Mouse (Mus musculus) CH12.LX (cell line): ENCODE measurements around the gene Stard5. TPM values are rescaled to one million over a fixed set of nuclear protein-coding genes. Genes with fewer than 3 reads are reported as not detected.

Experiments
- DNase-seq: peaks from one replicate; pipeline ENCODE4 v3.0.0-alpha.2; 2013; ENCODE audit errors: extremely low read depth
- H3K27ac ChIP-seq: 2 replicates; pipeline ENCODE4 v1.5.1; 2012; ENCODE audit warnings: low read depth, mild to moderate bottlenecking, control low read depth, moderate library complexity; ENCODE audit not compliant: insufficient read depth
- H3K27me3 ChIP-seq: replicated peaks from 2 replicates; pipeline ENCODE3; 2012; ENCODE audit warnings: inconsistent platforms
- H3K36me3 ChIP-seq, 2 experiments: replicated peaks in 1 of 2; 2 replicates each; pipeline versions ENCODE3 to v1.6.1; 2012; ENCODE audit warnings: inconsistent platforms in 1 of 2, low read length in 1 of 2, mild to moderate bottlenecking in 1 of 2, mixed read lengths in 1 of 2, moderate library complexity in 1 of 2; ENCODE audit not compliant: control insufficient read depth in 1 of 2, insufficient read depth in 1 of 2
- H3K4me1 ChIP-seq, 2 experiments: 2 replicates each; pipeline ENCODE4 v1.6.1; 2012; ENCODE audit warnings: inconsistent platforms in 1 of 2, moderate library complexity in 1 of 2; ENCODE audit not compliant: insufficient read depth in 2 of 2, control insufficient read depth in 1 of 2
- H3K4me2 ChIP-seq: 2 replicates; pipeline ENCODE4 v1.6.1; 2012; ENCODE audit warnings: low read depth, mild to moderate bottlenecking, control low read depth; ENCODE audit not compliant: poor library complexity, insufficient read depth, severe bottlenecking
- H3K4me3 ChIP-seq, 3 experiments: fragments of 150-350 bp in 1 of 3; sonication (generic) in 1 of 3; replicated peaks in 1 of 3; 2 replicates each; pipeline versions ENCODE3 to v1.5.1; 2011 to 2012; ENCODE audit warnings: low read depth in 2 of 3, low read length in 2 of 3, mild to moderate bottlenecking in 2 of 3, moderate library complexity in 2 of 3, control low read depth in 1 of 3, improper control_type of control experiment in 1 of 3, inconsistent platforms in 1 of 3, mixed read lengths in 1 of 3; ENCODE audit not compliant: poor library complexity in 1 of 3
- H3K79me2 ChIP-seq: replicated peaks from 2 replicates; pipeline ENCODE4 v1.6.1; 2012; ENCODE audit warnings: mild to moderate bottlenecking, moderate library complexity; ENCODE audit not compliant: control insufficient read depth, poor library complexity, insufficient read depth, severe bottlenecking; ENCODE audit errors: extremely low read depth
- H3K9ac ChIP-seq: 2 replicates; pipeline ENCODE4 v1.6.1; 2012; ENCODE audit warnings: low read depth, mild to moderate bottlenecking, control low read depth, moderate library complexity; ENCODE audit not compliant: insufficient read depth
- H3K9me3 ChIP-seq: replicated peaks from 2 replicates; pipeline ENCODE3; 2012; ENCODE audit warnings: low read length, inconsistent platforms, mixed read lengths
- BHLHE40 ChIP-seq: IDR thresholded peaks from 2 replicates; pipeline ENCODE4 v1.6.1; 2011; ENCODE audit warnings: mild to moderate bottlenecking, low read depth, low read length, improper control_type of control experiment
- CHD1 ChIP-seq: IDR thresholded peaks from 2 replicates; pipeline ENCODE4 v1.6.1; 2012; ENCODE audit warnings: low read depth, low read length, improper control_type of control experiment, inconsistent platforms
- CHD2 ChIP-seq: IDR thresholded peaks from 2 replicates; pipeline ENCODE4 v1.6.1; 2011; ENCODE audit warnings: low read length, improper control_type of control experiment
- CTCF ChIP-seq, 2 experiments: IDR thresholded peaks in 1 of 2; conservative IDR thresholded peaks in 1 of 2; 2 replicates each; pipeline ENCODE4 v1.5.1; 2011 to 2012; ENCODE audit warnings: low read depth in 2 of 2, low read length in 2 of 2, improper control_type of control experiment in 1 of 2, inconsistent platforms in 1 of 2, mild to moderate bottlenecking in 1 of 2, moderate library complexity in 1 of 2
- E2F4 ChIP-seq: IDR thresholded peaks from 2 replicates; pipeline ENCODE4 v1.6.1; 2011; ENCODE audit warnings: low read depth, low read length, improper control_type of control experiment; ENCODE audit not compliant: insufficient replicate concordance
- EP300 ChIP-seq: IDR thresholded peaks from 2 replicates; pipeline ENCODE4 v1.6.1; 2011; ENCODE audit warnings: low read length, improper control_type of control experiment
- ETS1 ChIP-seq: conservative IDR thresholded peaks from 2 replicates; pipeline ENCODE4 v1.6.1; 2012; ENCODE audit warnings: low read depth, mild to moderate bottlenecking, inconsistent platforms, low read length, improper control_type of control experiment, moderate library complexity
- GABPA ChIP-seq: IDR thresholded peaks from 2 replicates; pipeline ENCODE4 v1.6.1; 2012; ENCODE audit warnings: low read depth, low read length, improper control_type of control experiment, inconsistent platforms; ENCODE audit not compliant: insufficient replicate concordance
- HCFC1 ChIP-seq: IDR thresholded peaks from 2 replicates; pipeline ENCODE4 v1.6.1; 2012; ENCODE audit warnings: low read depth, mild to moderate bottlenecking, inconsistent platforms, low read length, improper control_type of control experiment
- IRF4 ChIP-seq: IDR thresholded peaks from 2 replicates; pipeline ENCODE4 v1.6.1; 2014; ENCODE audit warnings: low read depth, mild to moderate bottlenecking, inconsistent platforms, low read length, improper control_type of control experiment
- JUN ChIP-seq: IDR thresholded peaks from 2 replicates; pipeline ENCODE4 v1.6.1; 2011; ENCODE audit warnings: low read depth, mild to moderate bottlenecking, low read length, improper control_type of control experiment, moderate library complexity; ENCODE audit not compliant: insufficient read depth
- JUND ChIP-seq: conservative IDR thresholded peaks from 2 replicates; pipeline ENCODE4 v1.6.1; 2011; ENCODE audit warnings: low read depth, low read length, improper control_type of control experiment
- KAT2A ChIP-seq: IDR thresholded peaks from 2 replicates; pipeline ENCODE4 v1.6.1; 2012; ENCODE audit warnings: low read length, improper control_type of control experiment, inconsistent platforms; ENCODE audit not compliant: insufficient replicate concordance
- MAFK ChIP-seq: IDR thresholded peaks from 2 replicates; pipeline ENCODE4 v1.6.1; 2011; ENCODE audit warnings: low read length, improper control_type of control experiment; ENCODE audit not compliant: insufficient replicate concordance
- MAX ChIP-seq: IDR thresholded peaks from 2 replicates; pipeline ENCODE4 v1.6.1; 2011; ENCODE audit warnings: low read length, improper control_type of control experiment
- MAZ ChIP-seq: IDR thresholded peaks from 2 replicates; pipeline ENCODE4 v1.6.1; 2012; ENCODE audit warnings: low read depth, mild to moderate bottlenecking, inconsistent platforms, low read length, improper control_type of control experiment, moderate library complexity
- MXI1 ChIP-seq: IDR thresholded peaks from 2 replicates; pipeline ENCODE4 v1.6.1; 2011; ENCODE audit warnings: mild to moderate bottlenecking, low read depth, low read length, improper control_type of control experiment
- MYC ChIP-seq: IDR thresholded peaks from 2 replicates; pipeline ENCODE4 v1.6.1; 2011; ENCODE audit warnings: low read depth, mild to moderate bottlenecking, improper control_type of control experiment, low read length
- NELFE ChIP-seq: IDR thresholded peaks from 2 replicates; pipeline ENCODE4 v1.6.1; 2011; ENCODE audit warnings: low read depth, low read length, improper control_type of control experiment
- NRF1 ChIP-seq: IDR thresholded peaks from 2 replicates; pipeline ENCODE4 v1.6.1; 2014; ENCODE audit warnings: low read depth, mild to moderate bottlenecking, inconsistent platforms, low read length, improper control_type of control experiment, moderate library complexity
- PAX5 ChIP-seq: IDR thresholded peaks from 2 replicates; pipeline ENCODE4 v1.6.1; 2012; ENCODE audit warnings: low read length, inconsistent platforms, mixed read lengths
- POLR2A ChIP-seq: IDR thresholded peaks from 2 replicates; pipeline ENCODE4 v1.6.1; 2011; ENCODE audit warnings: low read depth, mild to moderate bottlenecking, improper control_type of control experiment, low read length
- POLR2AphosphoS2 ChIP-seq: IDR thresholded peaks from 2 replicates; pipeline ENCODE4 v1.6.1; 2011; ENCODE audit warnings: low read depth, low read length, improper control_type of control experiment
- RAD21 ChIP-seq: IDR thresholded peaks from 2 replicates; pipeline ENCODE4 v1.6.1; 2011; ENCODE audit warnings: low read depth, mild to moderate bottlenecking, low read length, improper control_type of control experiment, moderate library complexity
- SIN3A ChIP-seq: IDR thresholded peaks from 2 replicates; pipeline ENCODE4 v1.6.1; 2012; ENCODE audit warnings: low read length, improper control_type of control experiment, inconsistent platforms
- SMC3 ChIP-seq: IDR thresholded peaks from 2 replicates; pipeline ENCODE4 v1.6.1; 2011; ENCODE audit warnings: low read depth, low read length, improper control_type of control experiment
- TBP ChIP-seq: conservative IDR thresholded peaks from 2 replicates; pipeline ENCODE4 v1.6.1; 2011; ENCODE audit warnings: low read depth, low read length, improper control_type of control experiment
- USF1 ChIP-seq: IDR thresholded peaks from 2 replicates; pipeline ENCODE4 v1.6.1; 2014; ENCODE audit warnings: low read depth, mild to moderate bottlenecking, inconsistent platforms, low read length, improper control_type of control experiment
- ZC3H11A ChIP-seq: IDR thresholded peaks from 2 replicates; pipeline ENCODE4 v1.6.1; 2012; ENCODE audit warnings: low read depth, mild to moderate bottlenecking, inconsistent platforms, low read length, improper control_type of control experiment
- ZKSCAN1 ChIP-seq: IDR thresholded peaks from 2 replicates; pipeline ENCODE4 v1.6.1; 2012; ENCODE audit warnings: low read depth, inconsistent platforms, low read length, improper control_type of control experiment, borderline replicate concordance
- ZMIZ1 ChIP-seq: IDR thresholded peaks from 2 replicates; pipeline ENCODE4 v1.6.1; 2012; ENCODE audit warnings: low read depth, mild to moderate bottlenecking, inconsistent platforms, low read length, improper control_type of control experiment
- ZNF384 ChIP-seq: IDR thresholded peaks from 2 replicates; pipeline ENCODE4 v1.6.1; 2012; ENCODE audit warnings: low read depth, low read length, improper control_type of control experiment, inconsistent platforms
- dilution Hi-C: fragments of 300-500 bp; cut with MboI; formaldehyde crosslinking; loops from 2 replicates; pipeline ENCODE4 v1.14.3; 2020; ENCODE audit warnings: low sequenced_read_pairs; ENCODE audit not compliant: extremely low pct_unique_long_range_greater_than_20kb, extremely low pct_ligation_motif_present
- in situ Hi-C: fragments of 300-500 bp; cut with MboI; formaldehyde crosslinking; loops from 3 replicates; pipeline ENCODE4 v1.14.3; 2019; ENCODE audit warnings: low sequenced_read_pairs, low pct_ligation_motif_present, low pct_unique_long_range_greater_than_20kb, mixed read lengths
- polyA plus RNA-seq: library from polyadenylated mRNA; unstranded; fragments of >175 nt; gene quantifications from 2 replicates; pipeline ENCODE4 v1.2.1, GENCODE M21; 2012; ENCODE audit warnings: low read depth; ENCODE audit not compliant: insufficient read length
- total RNA-seq, 2 experiments: library from RNA; depleted of rRNA; stranded (reverse); fragments of 300-350 nt in 1 of 2; fragments of >200 nt in 1 of 2; gene quantifications; 2 replicates each; pipeline ENCODE4 v1.2.3; 2012 to 2014

The Stard5 gene
- total and polyA plus RNA-seq, 3 experiments = 31.7 to 44.9 (median 33.1) TPM

GRCm38 (mm10) chr7:83648807-83649206 is 17.0 kb downstream of the Stard5 start:
- TF ChIP-seq POLR2A (peak; percentile 38), USF1 (no peak)
- peaks cover 36 to 77% of the 10 kb centered on the region in 2 experiments for H3K4me1 ChIP-seq
- peak overlapping the region; percentile 95 for H3K4me2 ChIP-seq
- H3K36me3 ChIP-seq = peaks cover 76 to 86% of the 10 kb centered on the region in 2 experiments
- peak overlapping the region; percentile 62 for H3K9ac ChIP-seq
- in situ Hi-C loops = no loop called here
- dilution Hi-C loops = no loop called here
- peak overlapping the region in 2 of 3 experiments; percentile 2 to 65 for H3K4me3 ChIP-seq
- H3K9me3 ChIP-seq = no peaks in the 10 kb centered on the region
- H3K27ac ChIP-seq = peak overlapping the region; percentile 69
- H3K79me2 ChIP-seq = peaks cover 68% of the 10 kb centered on the region
- no peaks in the 10 kb centered on the region for H3K27me3 ChIP-seq
- no peak for DNase-seq

GRCm38 (mm10) chr7:83650638-83651037 is 18.9 kb downstream of the Stard5 start:
- H3K4me3 ChIP-seq = peak overlapping the region; percentile 65 to 97 (median 90)
- dilution Hi-C loops = no loop called here
- H3K27ac ChIP-seq = peak overlapping the region; percentile 98
- TF ChIP-seq CTCF (conservative IDR thresholded peaks at IDR 0.05 in 1 of 2, IDR thresholded peaks at IDR 0.05 in 1 of 2; ENCODE audit: low read depth in 2 of 2, low read length in 2 of 2) (no peak), TBP (no peak), BHLHE40 (peak; percentile 61; the same call in 1 of the 2 replicates), POLR2AphosphoS2 (peak; percentile 81), ZMIZ1 (0 out of 2 replicates have a peak, but pooled peaks have one; percentile 47), EP300 (peak; percentile 97), JUN (0 out of 2 replicates have a peak, but pooled peaks have one; percentile 9), JUND (0 out of 2 replicates have a peak, but pooled peaks have one; percentile 46), NRF1 (no peak), SMC3 (no peak), SIN3A (peak; percentile 96), CHD1 (no peak), USF1 (no peak), MAFK (no peak), ETS1 (peak; percentile 82), MYC (peak; percentile 72), ZNF384 (no peak), MAZ (0 out of 2 replicates have a peak, but pooled peaks have one; percentile 25), ZC3H11A (no peak), NELFE (peak; percentile 38; the same call in 1 of the 2 replicates), KAT2A (no peak), HCFC1 (peak; percentile 38; the same call in 1 of the 2 replicates), MXI1 (peak; percentile 77; the same call in 1 of the 2 replicates), E2F4 (no peak), IRF4 (peak; percentile 96), POLR2A (peak; percentile 39; the same call in 1 of the 2 replicates), GABPA (no peak), ZKSCAN1 (no peak), CHD2 (peak; percentile 61), MAX (peak; percentile 64; the same call in 1 of the 2 replicates), RAD21 (no peak), PAX5 (no peak)

More at GRCm38 (mm10) chr7:83650638-83651037, 18.9 kb downstream of the Stard5 start:
- H3K36me3 ChIP-seq = peaks cover 58 to 68% of the 10 kb centered on the region in 2 experiments
- peak overlapping the region; percentile 89 for H3K9ac ChIP-seq
- in situ Hi-C loops = loop anchor here (25.0 kb wide), 1 partner anchor 237 kb away; the partner anchor contains the start of genes Mesd and Tlnrd1
- H3K4me2 ChIP-seq = peak overlapping the region; percentile 95
- no peak for DNase-seq
- H3K4me1 ChIP-seq = peaks cover 31 to 62% of the 10 kb centered on the region in 2 experiments
- H3K27me3 ChIP-seq = no peaks in the 10 kb centered on the region
- H3K9me3 ChIP-seq = no peaks in the 10 kb centered on the region
- peaks cover 77% of the 10 kb centered on the region for H3K79me2 ChIP-seq
